Mouse (Mus musculus) embryonic fibroblast, embryonic 13.5 days (primary cell): ENCODE results near the gene Sympk.

ENCODE experiments used
- CTCF ChIP-seq: IDR thresholded peaks from 2 replicates; pipeline ENCODE4 v1.5.1; 2011; ENCODE audit warnings: mild to moderate bottlenecking, control low read depth, low read length, moderate library complexity, borderline replicate concordance; ENCODE audit not compliant: insufficient read depth
- POLR2A ChIP-seq: IDR thresholded peaks from 2 replicates; pipeline ENCODE4 v1.6.1; 2011; ENCODE audit warnings: low read depth, mild to moderate bottlenecking, control low read depth, low read length, moderate library complexity

DNA sequence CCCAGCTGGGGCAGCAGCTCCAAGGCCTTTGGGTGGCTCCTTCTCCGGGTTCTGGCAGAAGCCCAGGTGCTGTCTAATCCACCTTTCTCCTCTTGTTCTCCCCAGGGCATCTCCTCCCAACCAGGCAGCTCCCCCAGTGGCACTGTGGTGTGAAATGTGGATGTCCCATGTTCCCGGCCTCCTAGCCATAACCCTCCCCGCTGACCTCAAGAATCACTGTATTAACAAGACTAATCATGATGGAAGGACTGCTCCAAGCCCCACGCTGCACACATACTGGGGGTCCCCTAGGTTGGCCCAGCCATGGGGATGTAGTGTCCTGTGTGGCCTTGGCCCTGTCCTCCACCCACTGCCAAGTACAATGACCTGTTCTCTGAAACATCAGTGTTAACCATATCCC lies 58.0 kb downstream of the Sympk start:
- TF ChIP-seq POLR2A (no peak), CTCF (no peak)
